Mouse (Mus musculus) duodenum, adult 2 months (tissue): Measurements from ENCODE around the gene Nodal. TPM values are rescaled to one million over a fixed set of nuclear protein-coding genes. Genes with fewer than 3 reads are reported as not detected.

Experiments
- polyA plus RNA-seq: library from polyadenylated mRNA; depleted of rRNA; stranded (reverse); fragments of >200 nt; gene quantifications from 2 replicates; pipeline ENCODE4 v1.2.3, GENCODE M21; 2012; ENCODE audit warnings: low replicate concordance; rRNA removed

Nodal gene
- 0.06 TPM in 1 of 2 replicates, not detected in the other for polyA plus RNA-seq

GRCm38 (mm10) chr10:61417672-61418071, at the start of gene Nodal:
Nodal (plus strand) TSS chr10:61417972.

DNA sequence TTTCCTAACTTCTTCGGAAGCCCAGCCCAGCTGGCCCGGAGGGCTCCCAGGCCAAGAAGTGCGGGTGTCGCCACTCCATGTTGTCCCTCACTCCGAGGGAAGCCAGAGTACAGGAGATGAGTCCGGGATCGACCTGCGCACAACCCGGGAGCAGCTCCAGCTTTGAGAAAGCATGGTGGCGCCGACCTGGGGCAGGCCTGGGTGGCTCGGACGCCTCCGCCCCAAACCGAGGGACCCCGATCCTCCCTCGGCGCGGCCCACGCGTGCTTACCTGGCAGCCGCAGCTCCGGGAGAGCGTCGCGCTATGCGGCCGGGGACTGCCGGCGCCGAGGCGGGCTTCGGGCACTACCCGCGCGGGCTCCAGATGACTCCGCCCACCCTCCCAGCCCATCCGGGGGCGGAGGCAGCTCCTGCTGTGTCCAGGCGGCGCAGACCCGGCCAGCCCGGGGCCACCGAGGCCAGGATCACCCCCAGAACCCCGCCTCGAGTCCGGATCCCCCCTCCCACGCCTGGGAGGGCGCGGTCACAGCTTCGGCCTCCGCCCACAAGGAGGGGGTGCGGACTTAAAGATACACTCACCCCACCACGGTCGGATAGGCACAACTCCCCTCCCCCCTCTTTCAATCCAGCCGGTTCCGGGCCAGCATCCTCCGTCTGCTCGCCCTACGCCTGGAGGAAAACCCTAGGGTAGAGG, 34.6 kb upstream of the Nodal start, which contains the start of gene Pald1:
Pald1 (minus strand) TSS at position 510 of the 694 bp plus-strand sequence.

GRCm38 (mm10) chr10:61452645-61453044, 34.9 kb downstream of the Nodal start, which contains the start of gene Eif4ebp2:
Eif4ebp2 (minus strand) TSS chr10:61452661.

Other genes with a start within 250 kb of the Nodal start
- not detected in 2 replicates for gene Tbata, start 246.0 kb upstream of the Nodal start, polyA plus RNA-seq
- gene Adamts14, start 144.5 kb upstream of the Nodal start, polyA plus RNA-seq = 1.2 and 1.3 TPM in 2 replicates
- gene Prf1, start 120.1 kb upstream of the Nodal start, polyA plus RNA-seq = 0.58 and 1.2 TPM in 2 replicates
- 3.0 and 3.4 TPM in 2 replicates for gene Pald1, start 34.4 kb upstream of the Nodal start, polyA plus RNA-seq
- 63.7 and 79.4 TPM in 2 replicates for gene Eif4ebp2, start 34.7 kb downstream of the Nodal start, polyA plus RNA-seq
- 6.6 and 7.4 TPM in 2 replicates for gene Lrrc20, start 57.8 kb downstream of the Nodal start, polyA plus RNA-seq
- 0.15 TPM in 1 of 2 replicates, not detected in the other for gene Npffr1, start 177.5 kb downstream of the Nodal start, polyA plus RNA-seq
- 76.4 and 86.1 TPM in 2 replicates for gene Ppa1, start 230.6 kb downstream of the Nodal start, polyA plus RNA-seq